Mouse (Mus musculus) spleen, adult 2 months (tissue): ENCODE measurements at regions not wholly inside any gene's neighbourhood (a gene's known extent, or its start where the extent isn't known, plus 50 kb on each side); places are given as distances from the start of the nearest gene placed in this dataset.

ENCODE experiments used
- CTCF ChIP-seq: fragments of 200-500 bp; IDR thresholded peaks from 2 replicates; pipeline ENCODE4 v1.5.1; 2011; ENCODE audit warnings: mild to moderate bottlenecking, inconsistent platforms; ENCODE audit not compliant: insufficient read depth, insufficient read length, insufficient replicate concordance; ENCODE audit errors: extremely low read depth
- POLR2A ChIP-seq: fragments of 200-500 bp; IDR thresholded peaks from 2 replicates; pipeline ENCODE4 v1.6.1; 2011; ENCODE audit warnings: low read depth, low read length, inconsistent platforms

- no peak for TF ChIP-seq CTCF
- no peak for TF ChIP-seq POLR2A
Observed at GRCm38 (mm10) chr3:149431795-149432194, 441.4 kb upstream of the Adgrl2 start.
